Mouse (Mus musculus): ENCODE data around the gene Ewsr1. TPM values are rescaled to one million over a fixed set of nuclear protein-coding genes. Genes with fewer than 3 reads are reported as not detected.
A peak's percentile ranks its signal among the peaks of the same experiment; 100 is the strongest.

The Ewsr1 gene
- total RNA-seq, 2 experiments from 2014 or later, result 333 to 394 TPM

- Histone ChIP-seq H3K27ac (peak overlapping the region; percentile 57), H3K4me3 (no peak overlapping the region)
- DNase-seq (ENCODE audit: low spot score in 2 of 2), result no peak
- peak; percentile 52 for TF ChIP-seq CTCF (conservative IDR thresholded peaks at IDR 0.05)
Observed at GRCm38 (mm10) chr11:5046321-5046926, 52.6 kb downstream of the Ewsr1 start.

- Histone ChIP-seq H3K4me3 (no peak overlapping the region), H3K27ac (peak overlapping the region; percentile 91)
- TF ChIP-seq CTCF (conservative IDR thresholded peaks at IDR 0.05), result no peak
- DNase-seq (ENCODE audit: low spot score in 2 of 2), result no peak
Observed at GRCm38 (mm10) chr11:5042645-5043381, 56.3 kb downstream of the Ewsr1 start.

DNA sequence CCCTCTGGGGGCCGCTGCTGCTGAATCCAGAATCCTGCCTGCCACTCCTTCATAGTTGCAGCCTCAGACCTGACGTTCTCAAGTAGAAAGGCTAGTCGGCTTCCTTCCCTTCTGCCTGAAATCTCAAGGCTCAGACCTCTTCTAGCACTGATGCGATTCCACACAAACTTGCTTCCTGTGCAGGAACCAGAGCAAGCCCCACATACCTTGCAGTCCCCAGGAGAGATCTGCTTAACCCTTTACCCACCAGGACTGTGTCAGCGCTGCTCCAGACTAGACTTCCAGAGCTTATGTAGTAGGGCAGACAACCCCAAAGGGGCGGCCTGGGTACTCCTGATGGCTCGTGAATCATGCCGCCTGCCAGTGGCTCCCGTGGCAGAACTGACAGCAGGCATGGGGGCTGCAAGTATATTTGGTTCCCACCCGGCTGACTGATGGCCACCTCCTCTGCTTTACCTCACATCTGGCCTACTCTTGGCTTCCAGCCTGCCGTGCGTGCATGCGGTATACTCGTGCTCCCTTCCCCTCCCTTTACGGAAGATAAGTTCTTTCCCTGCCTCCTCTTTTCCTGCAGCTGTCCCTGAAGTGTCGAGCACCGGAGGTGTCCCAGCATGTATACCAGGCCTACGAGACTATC is 57.8 kb downstream of the Ewsr1 start:
- Histone ChIP-seq H3K4me3 (no peak overlapping the region), H3K27ac (peak overlapping the region; percentile 91)
- DNase-seq (ENCODE audit: low spot score in 2 of 2), result peak; percentile 77 to 82
- no peak for TF ChIP-seq CTCF (conservative IDR thresholded peaks at IDR 0.05)

DNA sequence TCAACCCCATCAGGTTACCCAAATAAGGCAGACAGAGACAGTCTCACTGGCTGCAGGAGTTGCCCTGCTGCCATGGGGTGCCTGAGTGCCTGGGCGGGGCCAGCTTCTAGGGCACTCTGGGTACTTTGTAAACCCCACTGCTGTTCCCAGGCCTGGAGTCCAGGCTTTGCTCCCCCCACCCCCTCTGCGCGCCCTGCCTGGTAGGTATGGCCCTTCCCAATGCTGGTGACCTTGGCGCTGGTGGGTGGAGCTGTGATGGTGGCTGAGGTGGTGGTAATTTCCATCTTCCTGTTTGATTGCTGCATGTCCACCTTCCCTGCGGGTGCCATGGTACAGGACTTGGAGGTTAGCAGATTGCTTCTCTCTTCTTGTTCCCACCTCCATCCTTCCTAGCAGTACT is 58.5 kb downstream of the Ewsr1 start:
- TF ChIP-seq CTCF (conservative IDR thresholded peaks at IDR 0.05), result no peak
- H3K27ac ChIP-seq, result peak overlapping the region; percentile 91
- DNase-seq (ENCODE audit: low spot score in 2 of 2), result no peak

DNA sequence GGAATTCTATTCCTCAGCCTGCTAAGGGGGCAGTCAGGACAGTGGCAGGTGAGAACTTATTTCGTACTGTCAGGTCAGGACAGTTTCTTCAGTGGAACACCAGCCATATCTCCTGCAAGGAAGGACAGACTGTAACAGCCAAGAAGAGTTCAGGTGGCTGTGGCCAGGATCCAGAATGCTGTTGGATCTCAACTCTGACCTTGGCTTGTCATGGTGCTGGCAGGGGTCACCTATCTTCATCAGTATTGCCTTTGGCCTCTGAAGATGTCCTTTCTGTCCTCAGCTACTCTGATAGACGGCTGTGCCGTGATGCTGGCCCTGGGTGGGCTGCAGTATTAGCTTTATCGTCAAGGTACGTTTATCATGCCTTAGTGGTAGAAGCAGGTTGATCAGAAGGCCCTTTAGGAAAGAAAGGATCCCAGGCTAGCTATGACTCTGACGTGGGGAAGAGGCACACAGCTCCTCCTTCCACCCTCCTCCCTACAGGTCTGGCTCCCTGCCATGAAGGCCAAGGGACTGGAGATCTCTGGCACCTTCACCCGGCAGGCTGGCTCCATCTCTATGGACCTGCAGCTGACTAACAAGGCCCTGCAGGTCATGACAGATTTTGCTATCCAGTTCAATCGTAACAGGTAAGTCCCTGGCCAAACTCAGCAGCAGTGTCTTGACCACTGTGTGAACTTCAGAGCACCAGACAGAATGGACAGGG is 61.8 kb downstream of the Ewsr1 start:
- no peak for DNase-seq (ENCODE audit: low spot score in 2 of 2)
- no peak for TF ChIP-seq CTCF (conservative IDR thresholded peaks at IDR 0.05)
- peak overlapping the region; percentile 85 for H3K27ac ChIP-seq
- no peak overlapping the region for H3K4me3 ChIP-seq

More for the DNA sequence above, 58.5 kb downstream of the Ewsr1 start:
- H3K4me3 ChIP-seq, result no peak overlapping the region

GRCm38 (mm10) chr11:5035421-5035820 is 63.6 kb downstream of the Ewsr1 start:
- Histone ChIP-seq H3K27ac (peak overlapping the region; percentile 85), H3K4me3 (no peak overlapping the region)
- peak; percentile 74 to 83 for DNase-seq (ENCODE audit: low spot score in 2 of 2)
- TF ChIP-seq CTCF (conservative IDR thresholded peaks at IDR 0.05), result no peak

- no peak for TF ChIP-seq CTCF (conservative IDR thresholded peaks at IDR 0.05)
- DNase-seq (ENCODE audit: low spot score in 2 of 2), result no peak
- Histone ChIP-seq H3K4me3 (no peak overlapping the region), H3K27ac (peak overlapping the region; percentile 85)
Observed at GRCm38 (mm10) chr11:5033136-5033535, 65.9 kb downstream of the Ewsr1 start.

DNA sequence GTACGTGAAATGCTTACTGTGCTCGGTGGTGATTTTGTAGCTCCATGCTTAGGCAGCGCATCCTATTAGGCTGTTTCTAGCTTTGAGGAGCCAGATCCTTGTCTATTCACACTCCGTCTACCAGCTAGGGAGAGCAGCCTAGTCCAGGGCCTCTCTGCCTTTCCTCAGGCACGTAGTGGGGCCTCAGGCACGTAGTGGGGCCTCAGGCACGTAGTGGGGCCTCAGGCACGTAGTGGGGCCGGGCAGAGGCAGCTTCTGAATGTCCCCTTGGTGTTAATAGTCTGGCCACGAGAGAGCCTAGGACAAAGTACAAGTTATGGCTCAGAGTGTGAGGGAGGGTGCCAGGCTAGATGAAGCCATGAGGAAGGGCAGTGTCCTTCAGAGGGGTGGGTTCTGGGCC is 66.4 kb downstream of the Ewsr1 start:
- no peak for TF ChIP-seq CTCF (conservative IDR thresholded peaks at IDR 0.05)
- no peak for DNase-seq (ENCODE audit: low spot score in 2 of 2)
- Histone ChIP-seq H3K4me3 (no peak overlapping the region), H3K27ac (peak overlapping the region; percentile 85)

DNA sequence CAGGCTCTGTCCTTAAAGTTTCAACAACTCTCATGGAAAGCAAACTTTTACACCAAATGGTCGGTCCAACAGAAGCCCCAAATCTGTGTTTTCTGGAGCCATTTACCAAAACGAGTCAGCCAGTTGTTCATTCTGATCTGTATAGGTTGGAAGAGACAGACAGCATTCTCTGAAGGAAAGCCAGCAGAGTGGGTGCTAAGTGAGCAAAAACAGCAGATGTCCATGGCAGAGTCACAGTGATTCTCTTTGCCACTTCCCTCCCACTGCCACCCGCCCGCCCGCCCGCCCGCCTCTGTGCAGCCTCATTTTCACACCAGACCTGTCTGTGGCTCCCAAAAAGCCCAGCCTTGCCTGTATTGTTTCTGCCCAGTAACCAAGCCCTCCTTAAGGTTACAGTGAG is 70.8 kb downstream of the Ewsr1 start:
- TF ChIP-seq CTCF (conservative IDR thresholded peaks at IDR 0.05), result no peak
- peak overlapping the region; percentile 87 for H3K27ac ChIP-seq
- no peak overlapping the region for H3K4me3 ChIP-seq
- peak; percentile 55 to 85 for DNase-seq (ENCODE audit: low spot score in 2 of 2)

GRCm38 (mm10) chr11:5025108-5025507 is 74.0 kb downstream of the Ewsr1 start:
- DNase-seq (ENCODE audit: low spot score in 2 of 2), result no peak
- no peak overlapping the region for H3K4me3 ChIP-seq
- H3K27ac ChIP-seq, result peak overlapping the region; percentile 25; the same call in 1 of the 2 replicates
- no peak for TF ChIP-seq CTCF (conservative IDR thresholded peaks at IDR 0.05)

Small RNA genes lying within 50 kb of the gene (microRNA-seq; reads per million reads assigned to microRNA genes)
- 0 reads per million in 2 experiments for gene Gm47296

Other genes starting within 250 kb of the Ewsr1 start
- 100 to 1,000 TPM in 1 of 2 experiments, 10 to 100 TPM in 1; 91.2 to 102 TPM for gene Nf2, start 249.7 kb downstream of the Ewsr1 start, total RNA-seq (2021)
- gene Nipsnap1, start 225.3 kb downstream of the Ewsr1 start, total RNA-seq (2021), result 10 to 100 TPM; 91.7 to 96.6 TPM
- 10 to 100 TPM; 37.0 to 41.2 TPM for gene Thoc5, start 203.9 kb downstream of the Ewsr1 start, total RNA-seq (2021)
- 10 to 100 TPM; 37.2 to 38.0 TPM for gene Nefh, start 151.2 kb downstream of the Ewsr1 start, total RNA-seq (2021)
- 100 to 1,000 TPM; 144 to 147 TPM for gene Ap1b1, start 112.4 kb downstream of the Ewsr1 start, total RNA-seq (2021)
- gene Rasl10a, start 41.1 kb downstream of the Ewsr1 start, total RNA-seq (2021), result 10 to 100 TPM; 87.7 to 95.3 TPM
- 10 to 100 TPM; 93.6 to 97.7 TPM for gene Gas2l1, start 33.9 kb downstream of the Ewsr1 start, total RNA-seq (2021)
- gene Rhbdd3, start 340 bp downstream of the Ewsr1 start, total RNA-seq (2021), result 10 to 100 TPM; 19.7 to 19.8 TPM
- 1 to 10 TPM; 4.2 to 4.9 TPM for gene Emid1, start 53.0 kb upstream of the Ewsr1 start, total RNA-seq (2021)
- gene Kremen1, start 162.3 kb upstream of the Ewsr1 start, total RNA-seq (2021), result 10 to 100 TPM; 14.7 to 14.8 TPM